Mouse (Mus musculus) midbrain, embryonic 12.5 days (tissue): Measurements from ENCODE around the gene Slc25a42. TPM values are rescaled to one million over a fixed set of nuclear protein-coding genes. Genes with fewer than 3 reads are reported as not detected.
A peak's percentile ranks its signal among the peaks of the same experiment; 100 is the strongest.

Experiments used
- ATAC-seq: fragments of 200-750 bp; cut with Nextera tagmentation; 2 replicates; pipeline ENCODE4 v1.8.0; 2017; ENCODE audit warnings: low read depth, moderate TSS enrichment, moderate library complexity; ENCODE audit not compliant: low FRiP score
- H3K27ac ChIP-seq: fragments of 300-500 bp; sonication (generic); replicated peaks from 2 replicates; pipeline ENCODE4 v1.5.1; 2016; ENCODE audit warnings: mild to moderate bottlenecking
- H3K27me3 ChIP-seq: fragments of 300-500 bp; sonication (generic); 2 replicates; pipeline ENCODE4 v1.6.1; 2016; ENCODE audit warnings: mild to moderate bottlenecking
- H3K36me3 ChIP-seq: fragments of 300-500 bp; sonication (generic); 2 replicates; pipeline ENCODE4 v1.6.1; 2016
- H3K4me1 ChIP-seq: fragments of 300-500 bp; sonication (generic); 2 replicates; pipeline ENCODE4 v1.6.1; 2016
- H3K4me2 ChIP-seq: fragments of 300-500 bp; sonication (generic); replicated peaks from 2 replicates; pipeline ENCODE4 v1.6.1; 2016; ENCODE audit warnings: mild to moderate bottlenecking, moderate library complexity
- H3K4me3 ChIP-seq: fragments of 300-500 bp; sonication (generic); 2 replicates; pipeline ENCODE4 v1.5.1; 2016; ENCODE audit warnings: mild to moderate bottlenecking
- H3K9ac ChIP-seq: fragments of 300-500 bp; sonication (generic); replicated peaks from 2 replicates; pipeline ENCODE4 v1.6.1; 2016; ENCODE audit warnings: mild to moderate bottlenecking, moderate library complexity
- H3K9me3 ChIP-seq: fragments of 300-500 bp; sonication (generic); 2 replicates; pipeline ENCODE4 v1.6.1; 2016; ENCODE audit warnings: mild to moderate bottlenecking
- WGBS: fragments of 180-500 bp; shearing (Covaris S2); methylation state at CpG from one replicate; pipeline ENCODE4 v1.1.7; 2016; 5-methylcytosine and 5-hydroxymethylcytosine counted together
- polyA plus RNA-seq: library from polyadenylated mRNA; unstranded; fragments of >200 nt; fragmentation: Nextera tagmentation; extraction: Ambion mirVana; gene quantifications from 2 replicates; pipeline ENCODE4 v1.2.1, GENCODE M21; 2016

Slc25a42 gene
- polyA plus RNA-seq, 1 experiment from 2014 or later: 4.3 TPM

DNA sequence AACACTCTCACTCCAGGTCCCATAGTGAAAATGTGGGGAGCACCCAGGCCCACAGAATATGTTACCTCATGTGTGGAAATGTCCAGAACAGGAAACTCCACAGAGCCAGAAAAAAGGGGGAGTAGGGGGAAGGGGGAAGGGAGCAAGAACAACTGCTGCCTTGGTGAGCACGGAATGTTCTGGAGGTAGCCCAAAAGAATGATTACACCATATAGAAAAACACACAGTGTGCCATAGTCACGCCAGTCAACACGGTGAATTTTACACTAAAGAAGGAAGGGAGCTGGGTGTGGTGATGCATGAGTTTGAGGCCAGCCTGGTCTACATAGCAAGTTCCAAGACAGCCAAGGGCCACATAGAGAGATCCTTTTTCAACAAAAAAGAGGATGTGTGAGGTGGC, 48.8 kb downstream of the Slc25a42 start:
- 92% methylated on average over 3 of the region's 3 CpGs for WGBS
- H3K27ac ChIP-seq: no peak overlapping the region
- H3K9me3 ChIP-seq: no peaks in the 10 kb centered on the region

DNA sequence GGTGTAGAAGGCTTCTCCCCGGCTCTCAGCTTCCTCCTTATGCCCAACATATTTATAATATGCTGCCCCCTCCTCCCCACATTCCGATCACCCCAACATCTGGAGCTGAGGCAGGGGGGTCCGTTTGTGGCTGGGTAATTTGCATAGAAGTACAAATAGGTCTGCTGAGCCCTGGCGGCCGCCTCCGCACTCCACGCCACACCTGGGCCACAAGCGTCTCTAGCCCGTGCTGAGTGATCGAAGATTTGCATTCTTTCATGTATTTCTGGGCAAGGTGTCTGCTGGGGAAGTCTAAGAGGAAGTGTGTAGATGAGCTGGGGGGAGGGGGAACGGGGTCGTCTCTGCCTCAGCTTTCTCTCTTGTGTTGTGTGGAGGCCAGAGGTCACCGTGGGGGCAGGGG, 52.1 kb downstream of the Slc25a42 start:
- 70% methylated on average over 13 of the region's 13 CpGs for WGBS

More for the DNA sequence above, 48.8 kb downstream of the Slc25a42 start:
- H3K4me2 ChIP-seq: no peak overlapping the region
- H3K4me3 ChIP-seq: no peak overlapping the region
- peaks cover 46% of the 10 kb centered on the region for H3K27me3 ChIP-seq
- no peaks in the 10 kb centered on the region for H3K36me3 ChIP-seq
- no peak for ATAC-seq
- no peak overlapping the region for H3K9ac ChIP-seq
- peaks cover 14% of the 10 kb centered on the region for H3K4me1 ChIP-seq

DNA sequence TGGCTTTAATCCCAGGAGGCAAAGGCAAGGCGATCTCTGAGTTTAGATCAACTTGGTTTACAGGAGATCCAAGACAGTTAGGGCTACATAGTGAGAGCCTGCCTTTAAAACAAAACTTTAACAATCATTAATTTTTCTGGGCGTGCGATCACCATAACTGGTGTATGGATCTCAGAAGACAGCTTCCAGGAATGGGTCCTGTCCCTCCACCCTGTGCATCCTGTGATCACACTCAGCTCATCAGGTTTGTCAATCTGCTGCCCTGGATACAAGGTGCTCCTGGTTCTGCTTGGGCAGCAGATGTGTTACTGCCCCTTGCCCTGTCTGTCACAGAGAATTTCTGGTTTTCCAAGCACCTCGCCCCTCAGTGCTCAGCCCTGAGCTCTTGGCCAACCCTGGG, 52.9 kb downstream of the Slc25a42 start:
- WGBS: 92% methylated on average over 4 of the region's 4 CpGs
- H3K4me2 ChIP-seq: no peak overlapping the region
- H3K27ac ChIP-seq: no peak overlapping the region
- no peaks in the 10 kb centered on the region for H3K36me3 ChIP-seq
- no peak overlapping the region for H3K4me3 ChIP-seq
- H3K27me3 ChIP-seq: peaks cover 20% of the 10 kb centered on the region
- H3K4me1 ChIP-seq: peaks cover 6% of the 10 kb centered on the region
- no peak overlapping the region for H3K9ac ChIP-seq
- H3K9me3 ChIP-seq: no peaks in the 10 kb centered on the region
- ATAC-seq: no peak

More for the DNA sequence above, 52.1 kb downstream of the Slc25a42 start:
- peaks cover 6% of the 10 kb centered on the region for H3K4me1 ChIP-seq
- peaks cover 20% of the 10 kb centered on the region for H3K27me3 ChIP-seq
- ATAC-seq: no peak
- no peaks in the 10 kb centered on the region for H3K9me3 ChIP-seq
- no peak overlapping the region for H3K4me3 ChIP-seq
- H3K36me3 ChIP-seq: no peaks in the 10 kb centered on the region
- no peak overlapping the region for H3K9ac ChIP-seq
- H3K4me2 ChIP-seq: no peak overlapping the region
- H3K27ac ChIP-seq: no peak overlapping the region

DNA sequence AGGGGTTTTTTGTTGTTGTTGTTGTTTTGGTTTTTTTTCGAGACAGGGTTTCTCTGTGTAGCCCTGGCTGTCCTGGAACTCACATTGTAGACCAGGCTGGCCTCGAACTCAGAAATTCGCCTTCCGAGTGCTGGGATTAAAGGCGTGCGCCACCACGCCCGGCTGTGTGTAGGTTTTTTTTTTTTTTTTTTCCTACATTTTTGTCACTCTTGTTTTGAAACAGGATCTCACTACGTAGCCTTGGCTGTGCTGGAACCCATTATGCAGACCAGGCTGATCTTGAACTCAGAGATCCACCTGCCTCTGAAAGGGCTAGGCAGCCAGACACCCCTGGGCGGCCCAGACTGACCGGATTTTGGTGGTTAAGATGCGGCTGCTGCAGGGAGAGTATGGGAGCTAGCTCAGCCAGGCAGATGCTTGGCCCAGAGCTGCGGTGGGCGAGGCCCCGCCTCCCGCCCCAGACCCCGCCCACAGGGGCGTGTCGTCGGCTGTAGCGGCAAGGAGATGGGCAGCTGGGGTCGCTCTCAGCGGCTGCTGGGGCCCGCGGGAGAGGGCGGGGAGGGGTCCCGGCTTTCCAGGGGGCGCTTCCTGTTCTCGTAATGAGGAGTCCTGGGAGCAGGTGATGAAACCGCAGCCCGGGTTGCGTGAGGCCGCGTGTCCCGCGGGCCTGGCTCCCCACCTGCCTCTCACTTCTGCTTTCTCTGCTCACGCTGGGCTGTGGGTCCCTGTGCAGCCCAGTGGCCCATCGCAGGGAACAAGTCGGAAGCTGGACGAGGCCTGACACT, 53.8 kb downstream of the Slc25a42 start:
- H3K9me3 ChIP-seq: no peaks in the 10 kb centered on the region
- H3K4me3 ChIP-seq: peak overlapping the region; percentile 48
- H3K36me3 ChIP-seq: no peaks in the 10 kb centered on the region
- peaks cover 6% of the 10 kb centered on the region for H3K4me1 ChIP-seq
- WGBS: 13% methylated on average over 40 of the region's 40 CpGs
- peak overlapping the region; percentile 37 for H3K9ac ChIP-seq
- peak overlapping the region; percentile 79 for H3K4me2 ChIP-seq
- peak; percentile 94 for ATAC-seq
- peak overlapping the region; percentile 58 for H3K27ac ChIP-seq
- peaks cover 18% of the 10 kb centered on the region for H3K27me3 ChIP-seq

DNA sequence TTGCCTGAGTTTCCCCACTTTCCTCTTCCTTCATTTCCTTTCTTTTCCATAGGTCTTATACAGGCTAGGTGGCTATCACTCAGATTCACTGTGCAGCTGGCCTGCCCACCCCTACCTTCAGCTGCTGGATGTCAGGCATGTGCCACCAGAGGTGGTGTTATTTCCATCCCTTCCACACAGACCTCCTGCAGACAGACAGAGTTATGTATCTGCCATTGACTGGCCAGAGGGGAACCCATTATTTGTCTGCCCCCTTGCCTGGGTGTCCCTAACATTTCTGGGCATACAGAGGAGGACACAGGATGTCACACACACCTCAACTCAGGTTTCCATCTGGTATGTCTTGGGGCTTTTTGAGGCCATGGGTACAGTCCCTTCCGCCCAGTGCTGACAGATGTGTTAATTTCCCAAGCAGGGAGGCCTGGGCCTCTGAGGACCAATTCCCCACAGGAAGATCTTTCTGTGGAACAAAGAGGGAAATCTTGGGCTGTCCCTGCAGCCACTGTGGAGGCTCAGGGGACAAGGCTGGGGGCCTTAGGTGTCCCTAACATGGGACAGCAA, 54.8 kb downstream of the Slc25a42 start:
- H3K4me3 ChIP-seq: no peak overlapping the region
- WGBS: 97% methylated on average over 1 of the region's 1 CpGs

DNA sequence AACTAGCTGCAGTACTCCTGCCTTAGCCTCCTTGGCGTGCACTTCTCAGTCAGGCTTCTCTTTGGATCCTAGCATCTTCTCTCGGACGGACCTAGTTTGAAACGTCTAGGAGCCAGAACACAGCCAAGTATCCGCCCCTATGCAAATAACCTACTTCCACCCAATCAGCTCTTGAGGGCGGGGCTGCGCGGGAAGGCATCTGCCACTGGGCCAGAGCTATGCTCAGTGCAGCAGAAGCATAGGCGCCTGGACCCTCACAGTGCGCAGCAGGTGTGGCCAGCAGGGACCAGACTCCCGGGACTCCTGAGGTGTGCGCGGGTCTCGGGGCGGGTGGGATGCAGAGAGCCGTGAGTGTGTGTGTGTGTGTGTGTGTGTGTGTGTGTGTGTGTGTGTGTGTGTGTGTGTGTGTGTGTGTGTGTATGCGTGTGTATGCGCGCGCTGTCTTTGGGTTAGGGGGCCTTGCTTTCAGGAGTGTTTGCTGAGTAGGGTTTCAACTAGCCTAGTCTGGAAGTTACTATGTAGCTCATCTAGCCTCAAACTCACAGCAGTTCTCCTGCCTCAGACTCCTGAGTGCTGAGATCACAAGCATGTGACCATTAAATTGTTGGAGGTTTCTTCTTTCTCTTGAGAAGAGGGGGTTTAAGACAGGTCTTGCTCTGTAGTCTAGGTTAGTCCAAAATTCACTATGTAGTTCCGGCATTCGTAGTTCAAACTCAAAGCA, 59.4 kb downstream of the Slc25a42 start:
- peak; percentile 93 for ATAC-seq
- Histone ChIP-seq H3K27ac (no peak overlapping the region), H3K9ac (no peak overlapping the region; the same call in 1 of the 2 replicates), H3K9me3 (no peaks in the 10 kb centered on the region), H3K36me3 (no peaks in the 10 kb centered on the region), H3K27me3 (peaks cover 22% of the 10 kb centered on the region), H3K4me3 (0 out of 2 replicates have a peak overlapping the region, but pooled peaks have one; percentile 12), H3K4me2 (peak overlapping the region; percentile 43), H3K4me1 (peaks cover 13% of the 10 kb centered on the region)
- 10% methylated on average over 18 of the region's 22 CpGs for WGBS

More for the DNA sequence above, 54.8 kb downstream of the Slc25a42 start:
- Histone ChIP-seq H3K9me3 (no peaks in the 10 kb centered on the region), H3K4me1 (peaks cover 12% of the 10 kb centered on the region), H3K27ac (no peak overlapping the region), H3K4me2 (no peak overlapping the region), H3K9ac (no peak overlapping the region), H3K36me3 (no peaks in the 10 kb centered on the region), H3K27me3 (peaks cover 20% of the 10 kb centered on the region)
- ATAC-seq: no peak

DNA sequence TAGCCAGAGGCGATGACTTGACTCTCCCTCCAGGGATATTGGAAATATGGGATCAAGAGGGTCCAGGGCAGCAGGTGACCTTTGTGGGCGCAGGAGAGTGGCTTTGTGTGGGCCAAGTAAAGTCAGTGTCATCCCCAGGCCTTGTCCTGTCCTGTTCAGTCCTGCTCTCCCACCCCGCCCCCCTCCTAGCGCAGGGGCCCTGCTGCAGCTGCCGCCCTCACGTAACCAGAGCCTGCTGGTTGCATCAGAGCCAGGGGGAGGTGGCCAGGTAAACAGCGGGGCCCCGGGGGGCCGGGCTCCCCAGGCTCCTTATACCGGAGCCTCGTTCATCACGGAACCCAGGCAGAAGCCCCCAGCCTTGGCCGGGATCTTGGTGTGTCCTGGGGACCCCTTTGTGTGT, 61.9 kb downstream of the Slc25a42 start:
- Histone ChIP-seq H3K27me3 (peaks cover 22% of the 10 kb centered on the region), H3K4me3 (no peak overlapping the region), H3K4me2 (no peak overlapping the region), H3K9me3 (no peaks in the 10 kb centered on the region), H3K27ac (no peak overlapping the region), H3K36me3 (peaks cover 23% of the 10 kb centered on the region), H3K9ac (no peak overlapping the region), H3K4me1 (peaks cover 13% of the 10 kb centered on the region)
- 0 out of 2 replicates have a peak, but pooled peaks have one; percentile 10 for ATAC-seq
- 21% methylated on average over 13 of the region's 13 CpGs for WGBS

DNA sequence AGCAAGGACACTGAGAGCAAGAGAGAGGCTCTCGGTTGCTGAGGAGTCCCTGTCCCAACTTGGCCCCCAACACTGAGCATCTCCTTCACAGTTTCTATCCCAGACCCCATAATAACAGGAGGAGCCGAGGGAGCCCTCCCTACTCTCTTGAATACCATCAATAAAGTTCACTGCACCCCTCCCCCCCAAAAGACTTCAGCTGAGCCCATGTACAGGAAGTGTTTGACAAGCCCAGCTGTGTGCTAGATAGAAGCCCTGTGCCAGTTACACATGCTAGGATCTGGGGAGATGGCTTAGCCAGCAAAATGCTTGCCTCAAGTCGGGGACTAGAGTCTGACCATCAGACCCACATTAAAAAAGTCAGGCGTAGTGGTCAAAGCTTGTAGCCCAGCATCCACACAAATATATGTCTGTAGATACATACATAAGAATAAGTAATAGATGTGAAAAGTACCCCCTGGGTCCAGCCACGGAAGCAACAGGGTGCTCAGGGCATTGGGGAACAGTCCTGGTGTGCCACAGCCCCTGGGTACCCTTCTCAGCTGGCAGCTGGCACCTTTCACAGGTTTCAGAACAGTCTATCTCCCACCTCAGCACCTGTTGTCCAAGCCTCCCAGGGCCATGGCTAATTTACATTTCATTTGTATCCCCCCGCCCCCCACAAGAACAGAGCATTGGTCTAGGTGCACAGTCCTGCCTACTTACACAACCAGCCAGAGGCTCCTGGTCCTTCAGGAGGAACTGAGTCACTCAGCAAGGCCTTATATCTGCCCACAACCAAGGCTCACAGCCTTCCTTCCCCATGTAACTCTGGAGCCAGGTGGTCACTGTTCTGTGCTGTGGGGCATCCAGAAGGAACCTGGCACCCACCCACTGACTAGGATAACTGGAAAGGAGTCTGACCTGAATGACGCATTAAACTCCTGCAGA, 64.2 kb downstream of the Slc25a42 start:
- WGBS: 86% methylated on average over 7 of the region's 7 CpGs
- Histone ChIP-seq H3K4me2 (no peak overlapping the region), H3K27me3 (peaks cover 12% of the 10 kb centered on the region), H3K9ac (no peak overlapping the region), H3K9me3 (no peaks in the 10 kb centered on the region), H3K36me3 (peaks cover 45% of the 10 kb centered on the region), H3K27ac (no peak overlapping the region), H3K4me1 (peaks cover 12% of the 10 kb centered on the region), H3K4me3 (no peak overlapping the region)
- ATAC-seq: no peak

DNA sequence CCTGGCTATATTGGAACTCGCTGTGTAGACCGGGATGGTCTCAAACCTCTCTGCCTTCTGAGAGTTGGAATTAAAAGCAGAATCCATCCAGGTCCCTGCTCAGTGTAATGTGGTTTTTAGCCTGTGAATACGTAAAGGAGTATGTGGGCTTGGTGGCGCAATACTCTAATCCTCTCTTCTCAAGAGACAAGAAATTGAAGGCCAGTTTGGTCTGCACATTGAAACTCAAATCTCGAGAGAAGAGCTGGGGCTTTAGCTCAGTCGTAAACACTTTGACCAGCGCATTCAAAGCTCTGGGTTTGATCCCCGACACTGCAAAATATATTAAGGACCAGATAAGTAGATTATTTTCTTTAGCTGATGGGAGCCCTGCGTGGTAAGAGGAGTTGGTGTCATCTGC, 72.1 kb downstream of the Slc25a42 start:
- Histone ChIP-seq H3K9me3 (no peaks in the 10 kb centered on the region), H3K27ac (peak overlapping the region; percentile 74), H3K27me3 (no peaks in the 10 kb centered on the region), H3K4me3 (peak overlapping the region; percentile 66), H3K4me2 (peak overlapping the region; percentile 85), H3K4me1 (peaks cover 22% of the 10 kb centered on the region), H3K9ac (peak overlapping the region; percentile 82), H3K36me3 (peaks cover 48% of the 10 kb centered on the region)
- ATAC-seq: no peak
- WGBS: 15% methylated on average over 9 of the region's 9 CpGs

DNA sequence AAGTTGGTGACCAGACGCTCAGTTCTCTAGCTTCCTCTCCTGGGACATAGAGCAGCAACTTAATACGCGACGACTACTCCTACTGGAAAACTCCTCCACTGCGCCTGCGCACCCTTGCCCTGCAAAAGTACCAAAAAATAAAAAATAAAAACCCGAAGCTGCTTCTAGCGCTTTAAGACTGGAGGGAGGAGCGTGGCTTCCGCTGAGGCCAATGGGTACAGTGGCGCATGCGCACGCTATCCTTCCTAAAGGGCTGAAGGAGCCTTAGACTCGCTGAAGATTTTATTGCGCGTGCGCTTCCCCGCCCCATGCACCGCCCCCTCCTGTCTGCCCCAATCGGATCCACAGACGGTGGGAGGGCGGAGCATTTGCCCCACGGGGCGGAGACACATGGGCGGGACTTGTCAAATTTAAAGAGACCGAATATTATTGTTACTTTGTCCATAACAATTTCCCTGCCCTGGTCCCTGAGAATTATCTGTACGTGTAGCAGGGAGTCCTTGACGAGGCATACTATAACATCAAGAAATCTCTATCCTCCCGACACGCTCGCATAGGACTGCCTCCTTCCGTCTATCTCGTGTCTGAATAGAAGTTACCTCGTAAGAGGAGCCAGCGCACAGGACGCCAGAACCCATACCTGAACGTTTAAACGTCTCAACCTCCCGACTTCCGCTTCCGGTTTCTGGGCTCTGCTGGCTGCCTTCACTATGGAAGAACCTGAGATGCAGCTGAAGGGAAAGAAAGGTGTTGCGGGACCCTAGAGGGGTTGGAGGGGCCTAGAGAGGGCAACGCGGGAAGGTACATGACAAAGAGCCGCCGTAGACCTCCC, 72.9 kb downstream of the Slc25a42 start, which contains the start of the genes Rfxank, Borcs8 and Mef2b:
Rfxank (minus strand) TSS at position 129 of the 832 bp plus-strand sequence.
Borcs8 (plus strand) TSS at position 474 of the 832 bp plus-strand sequence.
Mef2b (plus strand) TSS at position 686 of the 832 bp plus-strand sequence.
- peak within 1 kb of the TSS; percentile 74 for H3K27ac ChIP-seq
- H3K9me3 ChIP-seq: no peaks in the 10 kb centered on the region
- peak within 1 kb of the TSS; percentile 85 for H3K4me2 ChIP-seq
- H3K9ac ChIP-seq: peak within 1 kb of the TSS; percentile 82
- peak; percentile 99 for ATAC-seq
- peak within 1 kb of the TSS; percentile 66 for H3K4me3 ChIP-seq
- H3K27me3 ChIP-seq: no peaks in the 10 kb centered on the region
- peaks cover 22% of the 10 kb centered on the region for H3K4me1 ChIP-seq
- WGBS: under 1% methylated on average over 46 of the region's 46 CpGs
- H3K36me3 ChIP-seq: peaks cover 48% of the 10 kb centered on the region
